Mouse (Mus musculus): Measurements from ENCODE around the gene 1700102P08Rik. TPM values are rescaled to one million over a fixed set of nuclear protein-coding genes. Genes with fewer than 3 reads are reported as not detected.

The 1700102P08Rik gene
- 3.9 TPM in 1 of 2 replicates, not detected in the other for polyA plus RNA-seq (2011; ENCODE audit: insufficient read depth, insufficient read length, low replicate concordance, missing spikeins)

DNA sequence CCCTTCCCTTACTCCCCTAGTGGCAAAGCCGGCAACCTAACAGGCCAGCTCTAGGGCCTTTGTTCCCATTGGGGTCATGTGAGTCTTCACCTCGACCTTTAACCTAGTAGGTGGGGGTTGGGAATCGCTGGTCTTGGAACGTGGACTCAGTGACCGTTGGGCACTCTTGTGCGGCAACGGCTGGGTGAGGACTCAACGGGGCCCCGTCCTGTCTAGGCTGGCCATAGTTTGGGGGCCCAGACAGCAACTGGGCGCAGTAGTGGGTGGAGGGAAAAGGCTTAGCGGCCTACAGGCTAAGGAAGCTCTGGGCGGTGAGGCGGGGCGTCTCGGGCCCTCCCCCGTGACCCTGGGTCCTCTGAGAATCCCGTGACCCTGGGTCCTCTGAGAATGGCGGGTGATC is at the start of gene 1700102P08Rik:
Gene 1700102P08Rik (plus strand): TSS at position 130 of the 400 bp plus-strand sequence.
- WGBS = 92% methylated on average over 18 of the region's 18 CpGs
- no peak for TF ChIP-seq CTCF (IDR thresholded peaks at IDR 0.05; ENCODE audit: control insufficient read depth, insufficient read depth, low read length)
- TF ChIP-seq POLR2A (IDR thresholded peaks at IDR 0.05; ENCODE audit: borderline replicate concordance, control insufficient read depth, low read depth, low read length) = no peak
- no peak within 1 kb of the TSS for H3K4me3 ChIP-seq (replicated peaks; ENCODE audit: control insufficient read depth, low read depth, low read length)
- H3K4me1 ChIP-seq (ENCODE audit: control insufficient read depth, insufficient read depth, low read length) = no peaks in the 10 kb centered on the region
- H3K27ac ChIP-seq (ENCODE audit: control insufficient read depth, insufficient read depth, low read depth, low read length, poor library complexity) = no peak within 1 kb of the TSS

DNA sequence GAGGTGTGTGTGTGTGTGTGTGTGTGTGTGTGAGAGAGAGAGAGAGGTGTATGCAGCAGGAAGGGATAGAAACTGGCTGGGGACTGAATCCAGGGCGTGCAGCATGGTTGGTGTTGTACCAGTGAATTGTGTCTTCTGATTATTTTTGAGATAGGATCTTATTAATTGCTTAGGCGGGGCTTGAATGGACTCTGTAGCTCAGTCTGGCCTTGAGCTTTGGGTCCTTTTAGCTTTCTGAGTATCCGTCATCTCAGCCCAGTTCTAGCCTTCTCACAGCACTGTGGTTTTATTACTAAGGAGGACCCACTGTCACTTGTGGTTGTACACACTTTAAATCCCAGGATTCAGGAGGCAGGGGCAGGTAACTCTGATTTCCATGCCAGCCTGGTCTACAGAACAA is 49.3 kb upstream of the 1700102P08Rik start:
- TF ChIP-seq CTCF (IDR thresholded peaks at IDR 0.05; ENCODE audit: control insufficient read depth, insufficient read depth, low read length) (no peak), POLR2A (IDR thresholded peaks at IDR 0.05; ENCODE audit: borderline replicate concordance, control insufficient read depth, low read depth, low read length) (no peak)
- H3K4me3 ChIP-seq (replicated peaks; ENCODE audit: control insufficient read depth, low read depth, low read length) = no peak overlapping the region
- H3K27ac ChIP-seq (ENCODE audit: control insufficient read depth, insufficient read depth, low read depth, low read length, poor library complexity) = peak overlapping the region; percentile 80
- H3K4me1 ChIP-seq (ENCODE audit: control insufficient read depth, insufficient read depth, low read length) = peaks cover 7% of the 10 kb centered on the region
- 42% methylated on average over 3 of the region's 3 CpGs for WGBS

DNA sequence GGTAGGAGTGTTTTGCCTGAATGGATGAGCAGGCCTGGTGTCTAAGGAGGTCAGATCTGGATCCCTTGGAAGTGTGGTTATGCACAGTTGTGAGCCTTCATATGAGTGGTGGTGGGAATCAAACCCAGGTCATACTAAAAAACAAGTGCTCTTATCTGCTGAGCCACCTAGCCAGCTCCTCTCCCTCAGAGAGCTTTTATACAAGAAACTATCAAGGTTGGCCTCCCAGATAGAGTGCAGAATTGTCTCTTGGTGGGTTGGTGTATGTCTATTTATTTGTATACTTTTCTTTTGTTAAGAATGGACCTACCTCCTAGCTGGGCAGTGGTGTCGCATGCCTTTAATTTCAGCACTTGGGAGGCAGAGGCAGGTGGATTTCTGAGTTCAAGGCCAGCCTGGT is 48.8 kb upstream of the 1700102P08Rik start:
- peaks cover 7% of the 10 kb centered on the region for H3K4me1 ChIP-seq (ENCODE audit: control insufficient read depth, insufficient read depth, low read length)
- 69% methylated on average over 1 of the region's 1 CpGs for WGBS
- TF ChIP-seq CTCF (IDR thresholded peaks at IDR 0.05; ENCODE audit: control insufficient read depth, insufficient read depth, low read length) (no peak), POLR2A (IDR thresholded peaks at IDR 0.05; ENCODE audit: borderline replicate concordance, control insufficient read depth, low read depth, low read length) (no peak)
- H3K4me3 ChIP-seq (replicated peaks; ENCODE audit: control insufficient read depth, low read depth, low read length) = no peak overlapping the region
- peak overlapping the region; percentile 19; the same call in 1 of the 2 replicates for H3K27ac ChIP-seq (ENCODE audit: control insufficient read depth, insufficient read depth, low read depth, low read length, poor library complexity)

DNA sequence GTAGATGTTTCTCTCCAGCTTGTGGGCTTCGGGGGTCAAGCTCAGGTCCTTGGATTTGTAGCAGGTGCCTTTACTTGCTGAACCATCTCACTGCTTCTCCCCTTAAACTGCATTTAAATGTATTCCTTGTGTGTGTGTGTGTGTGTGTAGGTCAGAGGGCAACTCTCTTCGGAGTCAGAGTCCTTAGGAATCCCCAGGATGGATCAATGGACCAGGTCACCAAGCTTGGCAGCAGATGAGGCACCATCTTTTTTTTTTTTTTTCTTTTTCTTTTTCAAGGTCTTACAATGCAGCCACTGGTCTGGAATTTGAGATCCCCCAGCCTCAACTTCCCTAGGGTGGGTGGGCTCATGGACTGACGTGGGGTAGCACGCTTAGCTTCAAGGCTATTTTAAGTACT is 48.1 kb upstream of the 1700102P08Rik start:
- TF ChIP-seq CTCF (IDR thresholded peaks at IDR 0.05; ENCODE audit: control insufficient read depth, insufficient read depth, low read length) (no peak), POLR2A (IDR thresholded peaks at IDR 0.05; ENCODE audit: borderline replicate concordance, control insufficient read depth, low read depth, low read length) (no peak)
- Histone ChIP-seq H3K4me3 (replicated peaks; ENCODE audit: control insufficient read depth, low read depth, low read length) (no peak overlapping the region), H3K4me1 (ENCODE audit: control insufficient read depth, insufficient read depth, low read length) (peaks cover 7% of the 10 kb centered on the region), H3K27ac (ENCODE audit: control insufficient read depth, insufficient read depth, low read depth, low read length, poor library complexity) (peak overlapping the region; percentile 32; the same call in 1 of the 2 replicates)
- 86% methylated on average over 4 of the region's 4 CpGs for WGBS

DNA sequence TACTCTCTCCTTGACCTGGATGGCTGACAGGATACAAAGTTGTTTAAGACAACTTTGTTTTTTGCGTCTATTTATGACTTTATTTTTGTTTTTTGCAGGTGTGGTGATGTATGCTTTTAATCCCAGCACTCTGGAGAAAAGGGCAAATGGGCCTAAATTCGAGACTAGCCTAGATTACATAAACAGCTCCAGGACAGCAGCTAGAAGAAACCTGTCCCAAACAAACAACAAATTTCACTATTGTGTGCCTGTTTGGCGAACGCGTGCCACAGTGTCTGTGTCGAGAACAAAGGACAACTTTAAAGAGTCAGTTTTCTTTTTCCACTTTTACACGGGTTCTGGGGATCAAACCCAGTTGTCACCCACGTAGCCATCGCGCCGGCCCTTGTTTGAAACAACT is 45.6 kb upstream of the 1700102P08Rik start:
- TF ChIP-seq CTCF (IDR thresholded peaks at IDR 0.05; ENCODE audit: control insufficient read depth, insufficient read depth, low read length) = no peak
- TF ChIP-seq POLR2A (IDR thresholded peaks at IDR 0.05; ENCODE audit: borderline replicate concordance, control insufficient read depth, low read depth, low read length) = no peak
- WGBS = 2% methylated on average over 11 of the region's 11 CpGs
- Histone ChIP-seq H3K4me1 (ENCODE audit: control insufficient read depth, insufficient read depth, low read length) (peaks cover 5% of the 10 kb centered on the region), H3K4me3 (replicated peaks; ENCODE audit: control insufficient read depth, low read depth, low read length) (peak overlapping the region; percentile 89), H3K27ac (ENCODE audit: control insufficient read depth, insufficient read depth, low read depth, low read length, poor library complexity) (peak overlapping the region; percentile 94)

DNA sequence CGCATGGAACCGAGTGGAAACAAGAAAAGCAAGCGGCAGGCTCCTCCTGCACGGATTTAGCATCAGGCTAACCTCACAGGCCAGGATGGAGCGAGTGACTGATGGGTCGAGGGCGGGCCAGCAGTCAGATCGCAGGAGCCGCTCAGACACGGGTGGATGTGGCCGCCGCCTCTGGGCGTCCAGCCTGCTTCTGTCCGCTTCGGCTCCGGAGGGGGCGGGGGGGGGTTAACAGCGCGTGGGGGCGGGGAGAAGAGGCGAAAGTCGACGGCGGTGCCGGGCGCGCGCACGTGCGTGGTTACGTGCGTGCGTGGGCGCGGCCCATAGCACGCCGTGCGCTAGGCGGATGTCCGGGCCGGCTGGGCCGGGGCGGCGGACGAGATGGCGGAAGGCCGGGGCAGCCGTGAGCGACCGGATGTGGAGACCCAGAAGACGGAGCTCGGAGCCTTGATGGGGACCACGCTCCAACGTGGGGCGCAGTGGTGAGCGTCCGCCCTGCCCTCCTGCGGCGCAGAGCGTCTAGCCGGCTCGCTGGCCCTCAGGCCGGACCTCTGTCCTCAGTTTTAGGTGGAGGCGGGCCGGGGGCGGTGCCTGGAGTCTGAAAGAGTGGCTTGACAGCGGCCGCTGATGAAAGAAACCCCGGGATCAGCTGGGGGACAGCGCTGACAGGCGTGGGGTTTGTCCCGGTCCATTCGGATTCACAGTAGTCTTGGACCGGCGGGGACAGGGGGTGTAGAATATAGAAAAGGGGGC is 44.9 kb upstream of the 1700102P08Rik start, which contains the start of gene Usp4:
Gene Usp4 (plus strand): TSS at position 314 of the 750 bp plus-strand sequence.
- TF ChIP-seq POLR2A (IDR thresholded peaks at IDR 0.05; ENCODE audit: borderline replicate concordance, control insufficient read depth, low read depth, low read length) (peak; percentile 88), CTCF (IDR thresholded peaks at IDR 0.05; ENCODE audit: control insufficient read depth, insufficient read depth, low read length) (no peak)
- peak within 1 kb of the TSS; percentile 89 for H3K4me3 ChIP-seq (replicated peaks; ENCODE audit: control insufficient read depth, low read depth, low read length)
- H3K27ac ChIP-seq (ENCODE audit: control insufficient read depth, insufficient read depth, low read depth, low read length, poor library complexity) = peak within 1 kb of the TSS; percentile 97
- peaks cover 4% of the 10 kb centered on the region for H3K4me1 ChIP-seq (ENCODE audit: control insufficient read depth, insufficient read depth, low read length)
- WGBS = under 1% methylated on average over 75 of the region's 75 CpGs

DNA sequence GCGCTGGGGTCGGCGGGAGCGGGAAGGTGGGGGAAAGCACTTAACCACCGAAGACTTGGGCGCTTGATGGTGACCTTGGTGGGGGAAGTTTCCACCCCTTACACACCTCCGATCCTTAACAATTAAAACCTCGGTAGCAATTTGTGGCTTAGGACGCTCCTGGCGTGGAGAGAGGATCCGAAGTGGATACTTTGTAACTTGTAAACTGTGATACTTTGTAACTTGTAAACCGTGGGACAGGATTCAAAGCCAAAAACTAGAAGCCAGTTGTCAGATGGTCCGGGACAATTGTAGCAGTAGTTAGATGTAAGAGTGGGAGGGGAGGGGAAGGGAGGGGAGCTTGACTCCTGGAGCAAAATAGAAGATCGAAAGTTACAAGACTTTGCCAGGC is 44.3 kb upstream of the 1700102P08Rik start:
- WGBS = under 1% methylated on average over 14 of the region's 14 CpGs
- peak overlapping the region; percentile 89 for H3K4me3 ChIP-seq (replicated peaks; ENCODE audit: control insufficient read depth, low read depth, low read length)
- peaks cover 1% of the 10 kb centered on the region for H3K4me1 ChIP-seq (ENCODE audit: control insufficient read depth, insufficient read depth, low read length)
- TF ChIP-seq POLR2A (IDR thresholded peaks at IDR 0.05; ENCODE audit: borderline replicate concordance, control insufficient read depth, low read depth, low read length) (no peak), CTCF (IDR thresholded peaks at IDR 0.05; ENCODE audit: control insufficient read depth, insufficient read depth, low read length) (no peak)
- peak overlapping the region; percentile 97 for H3K27ac ChIP-seq (ENCODE audit: control insufficient read depth, insufficient read depth, low read depth, low read length, poor library complexity)

DNA sequence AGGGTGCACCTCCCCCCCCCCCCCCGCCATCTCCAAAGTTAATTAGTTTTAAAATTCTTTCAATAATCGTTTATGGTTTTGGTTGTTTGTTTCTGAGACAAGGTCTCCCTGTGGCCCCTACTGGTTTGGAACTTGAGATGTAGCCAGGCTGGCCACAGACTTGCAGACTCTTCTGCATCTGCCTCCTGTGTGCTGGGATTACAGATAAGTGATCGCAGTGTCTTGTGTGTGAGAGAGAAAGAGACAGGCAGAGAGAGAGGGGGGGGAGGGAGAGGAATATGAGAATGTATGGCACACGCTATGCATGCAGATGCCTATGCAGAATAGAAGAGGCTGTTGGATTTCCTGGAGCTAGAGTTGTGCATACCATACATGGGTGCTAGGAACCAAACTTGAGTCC is 42.9 kb upstream of the 1700102P08Rik start:
- Histone ChIP-seq H3K4me3 (replicated peaks; ENCODE audit: control insufficient read depth, low read depth, low read length) (no peak overlapping the region), H3K4me1 (ENCODE audit: control insufficient read depth, insufficient read depth, low read length) (peaks cover 1% of the 10 kb centered on the region), H3K27ac (ENCODE audit: control insufficient read depth, insufficient read depth, low read depth, low read length, poor library complexity) (no peak overlapping the region)
- TF ChIP-seq CTCF (IDR thresholded peaks at IDR 0.05; ENCODE audit: control insufficient read depth, insufficient read depth, low read length) = no peak
- TF ChIP-seq POLR2A (IDR thresholded peaks at IDR 0.05; ENCODE audit: borderline replicate concordance, control insufficient read depth, low read depth, low read length) = no peak
- 69% methylated on average over 4 of the region's 4 CpGs for WGBS

All from bone marrow, adult 2 months (tissue).